Mouse (Mus musculus) lung, postnatal 0 days (tissue): ENCODE data around the gene Atf7ip. TPM values are rescaled to one million over a fixed set of nuclear protein-coding genes. Genes with fewer than 3 reads are reported as not detected.

Experiments used
- ATAC-seq: fragments of 200-750 bp; cut with Nextera tagmentation; 2 replicates; pipeline ENCODE4 v1.8.0; 2017; ENCODE audit warnings: moderate library complexity
- DNase-seq: peaks from one replicate; pipeline ENCODE4 v3.0.0-alpha.2; 2016; ENCODE audit warnings: low spot score
- H3K27ac ChIP-seq: fragments of 300-500 bp; sonication (generic); 2 replicates; pipeline ENCODE4 v1.5.1; 2014; ENCODE audit warnings: antibody characterized with exemption, mild to moderate bottlenecking, low read length, mixed read lengths
- H3K27me3 ChIP-seq: fragments of 300-500 bp; sonication (generic); replicated peaks from 2 replicates; pipeline ENCODE4 v1.6.1; 2014; ENCODE audit warnings: low read length, mixed read lengths; ENCODE audit not compliant: insufficient read depth
- H3K36me3 ChIP-seq: fragments of 300-500 bp; sonication (generic); 2 replicates; pipeline ENCODE4 v1.6.1; 2014; ENCODE audit warnings: low read length, mixed read lengths; ENCODE audit not compliant: insufficient read depth
- H3K4me1 ChIP-seq: fragments of 300-500 bp; sonication (generic); 2 replicates; pipeline ENCODE4 v1.6.1; 2014; ENCODE audit warnings: antibody characterized with exemption, low read depth, low read length, mixed read lengths; ENCODE audit not compliant: insufficient read depth
- H3K4me2 ChIP-seq: fragments of 300-500 bp; sonication (generic); replicated peaks from 2 replicates; pipeline ENCODE4 v1.6.1; 2014; ENCODE audit warnings: low read depth, mild to moderate bottlenecking, low read length, moderate library complexity, mixed read lengths
- H3K4me3 ChIP-seq: fragments of 300-500 bp; sonication (generic); 2 replicates; pipeline ENCODE4 v1.5.1; 2014; ENCODE audit warnings: low read depth, low read length
- H3K9ac ChIP-seq: fragments of 300-500 bp; sonication (generic); replicated peaks from 2 replicates; pipeline ENCODE4 v1.6.1; 2014; ENCODE audit warnings: low read depth, mild to moderate bottlenecking
- H3K9me3 ChIP-seq: fragments of 300-500 bp; sonication (generic); 2 replicates; pipeline ENCODE4 v1.6.1; 2016; ENCODE audit warnings: low read length, mixed read lengths
- CTCF ChIP-seq: IDR thresholded peaks from 2 replicates; pipeline ENCODE4 v1.5.1; 2016; ENCODE audit warnings: antibody characterized with exemption, mild to moderate bottlenecking
- EP300 ChIP-seq: IDR thresholded peaks from 2 replicates; pipeline ENCODE4 v1.6.1; 2016; ENCODE audit warnings: antibody characterized with exemption, mild to moderate bottlenecking, control low read depth
- WGBS: fragments of 180-500 bp; shearing (Covaris S2); extraction: QIAGEN DNeasy Blood & Tissue Kit; methylation state at CpG from one replicate; pipeline ENCODE4 v1.1.7; 2014; 5-methylcytosine and 5-hydroxymethylcytosine counted together
- polyA plus RNA-seq: library from polyadenylated mRNA; unstranded; fragments of >200 nt; fragmentation: Nextera tagmentation; extraction: Ambion mirVana; gene quantifications from 2 replicates; pipeline ENCODE4 v1.2.1, GENCODE M21; 2015

Atf7ip gene
- polyA plus RNA-seq, 1 experiment from 2014 or later: 13.9 TPM

DNA sequence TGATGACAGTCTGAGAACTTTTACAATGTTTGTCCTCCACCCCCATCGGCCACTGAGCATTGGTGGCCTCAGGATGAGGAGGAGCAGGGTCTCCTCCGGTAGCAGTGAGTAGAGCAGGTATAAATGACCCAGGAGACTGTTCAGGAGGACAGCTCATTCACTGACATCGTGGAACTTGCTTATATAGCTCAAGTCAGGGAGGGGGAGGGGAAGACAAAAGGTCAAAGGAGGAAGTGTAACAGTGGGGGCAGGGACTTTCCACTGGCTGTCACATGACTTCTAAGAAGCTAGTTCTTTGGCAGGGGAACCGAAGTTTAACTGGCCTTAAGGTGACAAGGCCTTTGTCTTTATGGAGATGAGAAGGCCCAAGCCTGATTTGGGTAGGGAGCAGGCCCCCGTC is 8.2 kb upstream of the Atf7ip start:
- WGBS: 60% methylated on average over 5 of the region's 5 CpGs
- Histone ChIP-seq H3K4me3 (no peak overlapping the region), H3K36me3 (no peaks in the 10 kb centered on the region), H3K9ac (no peak overlapping the region), H3K4me2 (no peak overlapping the region), H3K4me1 (no peaks in the 10 kb centered on the region), H3K9me3 (no peaks in the 10 kb centered on the region), H3K27ac (no peak overlapping the region), H3K27me3 (no peaks in the 10 kb centered on the region)
- peak; percentile 22; the same call in 1 of the 2 replicates for ATAC-seq
- TF ChIP-seq CTCF (no peak), EP300 (no peak)
- peak; percentile 65 for DNase-seq

DNA sequence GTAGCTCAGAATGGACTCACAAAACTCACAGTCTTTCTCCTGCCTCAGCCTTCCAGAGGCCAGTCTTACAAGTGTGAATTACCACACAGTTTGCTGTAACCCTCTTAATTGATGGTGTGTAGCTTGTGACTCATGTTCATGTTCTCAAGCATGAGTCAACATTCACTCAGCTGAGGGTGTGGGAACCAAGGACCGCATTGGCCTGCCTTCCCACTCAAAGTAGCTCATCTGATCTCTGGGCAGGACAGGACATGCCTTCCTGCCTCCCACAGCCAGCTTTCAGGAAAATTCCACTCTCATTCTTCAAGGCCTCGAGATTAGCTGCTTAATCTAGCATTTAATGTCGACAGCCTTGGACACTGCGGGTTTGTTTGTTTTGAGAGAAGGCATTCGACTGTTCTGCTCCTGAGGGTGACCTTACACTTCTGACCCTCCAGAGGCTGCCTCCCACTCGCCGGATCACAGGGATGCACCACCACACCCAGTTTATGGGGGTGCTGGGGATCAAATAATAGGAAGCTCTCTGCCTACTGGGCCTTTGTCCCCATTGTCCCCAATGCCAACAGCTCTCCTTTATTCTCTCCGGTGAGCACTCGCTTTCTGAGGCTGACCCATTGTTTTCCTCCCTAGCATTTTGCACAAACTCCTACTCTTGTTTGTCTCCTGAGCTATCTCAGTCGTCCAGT is 6.5 kb upstream of the Atf7ip start:
- ATAC-seq (peak; percentile 75), DNase-seq (peak; percentile 64)
- Histone ChIP-seq H3K9me3 (no peaks in the 10 kb centered on the region), H3K27me3 (no peaks in the 10 kb centered on the region), H3K9ac (no peak overlapping the region), H3K27ac (no peak overlapping the region), H3K4me1 (no peaks in the 10 kb centered on the region), H3K4me3 (no peak overlapping the region), H3K4me2 (no peak overlapping the region), H3K36me3 (no peaks in the 10 kb centered on the region)
- TF ChIP-seq CTCF (no peak), EP300 (no peak)
- 43% methylated on average over 10 of the region's 10 CpGs for WGBS

DNA sequence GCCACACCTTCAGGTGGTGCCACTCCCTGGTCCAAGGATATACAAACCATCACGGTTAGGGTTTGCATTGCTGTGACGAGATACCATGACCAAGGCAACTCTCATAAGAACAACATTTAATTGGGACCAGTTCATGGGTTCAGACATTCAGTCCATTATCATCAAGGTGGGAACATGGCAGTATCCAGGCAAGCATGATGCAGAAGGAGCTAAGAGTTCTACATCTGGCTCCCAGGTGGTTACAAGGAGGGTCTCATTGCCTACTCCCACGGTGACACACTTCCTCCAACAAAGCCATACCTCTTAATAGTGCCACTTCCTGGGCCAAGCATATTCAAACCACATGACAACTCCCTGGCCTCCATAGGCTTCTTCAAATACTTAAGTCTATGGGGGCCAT is 2.7 kb downstream of the Atf7ip start:
- no peak overlapping the region for H3K4me2 ChIP-seq
- TF ChIP-seq EP300: no peak
- DNase-seq (no peak), ATAC-seq (no peak)
- no peak overlapping the region for H3K27ac ChIP-seq
- H3K9ac ChIP-seq: no peak overlapping the region
- no peak overlapping the region for H3K4me3 ChIP-seq
- no peaks in the 10 kb centered on the region for H3K9me3 ChIP-seq
- no peaks in the 10 kb centered on the region for H3K36me3 ChIP-seq
- no peaks in the 10 kb centered on the region for H3K27me3 ChIP-seq
- no peaks in the 10 kb centered on the region for H3K4me1 ChIP-seq
- 96% methylated on average over 3 of the region's 3 CpGs for WGBS

DNA sequence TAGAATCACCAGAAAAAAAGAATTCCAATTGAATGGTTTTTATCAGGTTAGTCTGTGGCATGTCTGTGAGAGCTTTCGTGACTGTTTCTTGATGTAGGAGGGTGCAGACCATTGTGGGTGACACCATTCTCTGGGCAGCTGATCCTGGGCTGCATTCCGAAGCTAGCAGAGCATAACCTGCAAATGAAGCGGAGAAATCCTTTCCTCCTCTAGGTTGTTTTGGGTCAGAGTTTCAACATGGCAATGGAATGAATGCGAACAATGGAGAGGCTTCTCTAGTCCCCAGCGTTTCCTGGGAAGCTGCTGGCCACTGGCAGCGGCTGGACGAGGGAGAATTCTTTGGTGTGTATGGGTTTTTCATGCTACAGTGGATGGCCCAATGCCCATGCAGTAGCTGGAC is 5.0 kb downstream of the Atf7ip start:
- Histone ChIP-seq H3K9me3 (no peaks in the 10 kb centered on the region; the same call in 1 of the 2 replicates), H3K4me1 (no peaks in the 10 kb centered on the region), H3K4me2 (no peak overlapping the region), H3K36me3 (no peaks in the 10 kb centered on the region), H3K27ac (no peak overlapping the region), H3K4me3 (no peak overlapping the region), H3K9ac (no peak overlapping the region), H3K27me3 (no peaks in the 10 kb centered on the region)
- WGBS: 79% methylated on average over 7 of the region's 7 CpGs
- DNase-seq (no peak), ATAC-seq (no peak)
- no peak for TF ChIP-seq CTCF
- TF ChIP-seq EP300: no peak

DNA sequence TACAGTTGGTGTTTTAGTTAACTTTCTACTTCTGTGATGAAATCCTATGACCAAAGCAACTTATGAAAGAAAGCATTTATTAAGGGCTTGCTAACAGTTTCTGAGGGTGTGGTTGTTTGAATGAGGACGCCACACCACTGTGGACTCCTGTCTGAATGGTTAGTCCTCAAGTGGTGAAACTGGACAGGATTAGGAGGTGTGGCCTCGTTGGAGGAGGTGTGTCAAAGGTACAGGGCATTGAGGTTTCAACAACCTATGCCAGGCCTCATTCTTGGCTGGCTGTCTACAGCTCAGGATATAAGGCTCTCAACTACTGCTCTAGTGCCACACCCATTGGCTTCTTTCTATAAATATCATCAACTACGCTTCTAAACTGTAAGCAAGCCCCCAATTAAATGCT is 6.4 kb downstream of the Atf7ip start:
- peak; percentile 60 for ATAC-seq
- H3K9me3 ChIP-seq: no peaks in the 10 kb centered on the region; the same call in 1 of the 2 replicates
- WGBS: 48% methylated on average over 3 of the region's 3 CpGs
- DNase-seq: no peak
- H3K9ac ChIP-seq: no peak overlapping the region
- no peak overlapping the region for H3K27ac ChIP-seq
- H3K4me3 ChIP-seq: no peak overlapping the region
- TF ChIP-seq EP300 (no peak), CTCF (no peak)
- H3K36me3 ChIP-seq: no peaks in the 10 kb centered on the region
- no peaks in the 10 kb centered on the region for H3K27me3 ChIP-seq
- H3K4me1 ChIP-seq: no peaks in the 10 kb centered on the region
- H3K4me2 ChIP-seq: no peak overlapping the region

DNA sequence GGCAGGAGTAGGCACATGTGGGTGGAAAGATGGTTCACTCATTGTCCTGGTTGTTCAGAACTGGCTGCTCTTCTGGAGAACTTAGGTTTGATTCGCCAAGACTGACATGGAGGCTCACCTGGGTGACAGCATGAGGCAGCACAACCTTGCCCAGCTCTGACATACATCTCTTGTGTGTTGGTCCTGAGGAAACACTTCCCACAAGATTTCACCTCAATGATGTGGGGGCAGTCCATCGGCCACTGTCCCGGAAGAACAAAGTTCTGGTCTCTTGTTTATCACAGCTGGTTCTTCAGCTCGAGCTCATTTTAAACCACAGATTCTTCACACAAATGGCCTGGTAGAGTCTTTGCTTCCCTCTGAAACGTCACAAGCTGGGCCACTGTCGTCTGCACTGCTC is 10.7 kb downstream of the Atf7ip start:
- H3K27me3 ChIP-seq: no peaks in the 10 kb centered on the region
- no peak for DNase-seq
- no peak overlapping the region for H3K4me2 ChIP-seq
- H3K36me3 ChIP-seq: no peaks in the 10 kb centered on the region
- H3K4me3 ChIP-seq: no peak overlapping the region
- no peaks in the 10 kb centered on the region for H3K4me1 ChIP-seq
- no peak for TF ChIP-seq EP300
- no peak for TF ChIP-seq CTCF
- 88% methylated on average over 6 of the region's 6 CpGs for WGBS
- no peaks in the 10 kb centered on the region; the same call in 1 of the 2 replicates for H3K9me3 ChIP-seq
- no peak overlapping the region for H3K9ac ChIP-seq
- no peak for ATAC-seq
- no peak overlapping the region for H3K27ac ChIP-seq

DNA sequence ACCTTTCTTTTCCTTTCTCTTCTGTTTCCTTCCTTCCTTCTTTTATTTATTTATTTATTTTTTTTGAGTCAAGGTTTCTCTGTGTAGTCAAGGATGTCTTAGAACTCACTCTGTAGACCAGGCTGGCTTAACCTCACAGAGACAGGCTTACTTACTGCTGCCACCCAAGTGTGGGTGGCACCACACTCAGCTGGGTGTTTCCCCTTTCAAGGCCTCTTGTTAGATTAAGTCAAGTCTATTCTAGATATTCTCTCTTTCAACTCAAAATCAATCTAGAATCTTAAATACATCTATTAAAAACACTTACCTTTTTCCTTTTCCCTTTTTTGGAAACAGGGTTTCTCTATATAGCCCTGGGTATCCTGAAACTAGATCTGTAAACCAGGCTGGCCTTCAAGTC is 11.3 kb downstream of the Atf7ip start:
- Histone ChIP-seq H3K9me3 (no peaks in the 10 kb centered on the region; the same call in 1 of the 2 replicates), H3K4me3 (no peak overlapping the region), H3K9ac (no peak overlapping the region), H3K36me3 (no peaks in the 10 kb centered on the region), H3K27me3 (no peaks in the 10 kb centered on the region), H3K27ac (no peak overlapping the region), H3K4me2 (no peak overlapping the region), H3K4me1 (no peaks in the 10 kb centered on the region)
- ATAC-seq (no peak), DNase-seq (no peak)
- no peak for TF ChIP-seq CTCF
